Mouse (Mus musculus): ENCODE measurements at regions not wholly inside any gene's neighbourhood (a gene's known extent, or its start where the extent isn't known, plus 50 kb on each side); places are given as distances from the start of the nearest gene placed in this dataset.

GRCm38 (mm10) chr16:29946966-29947365 lies 117.2 kb upstream of the Hes1 start:
- TF ChIP-seq CTCF (IDR thresholded peaks at IDR 0.05; ENCODE audit: extremely low read depth, insufficient read depth, low read length) (no peak), POLR2A (IDR thresholded peaks at IDR 0.05; ENCODE audit: extremely low read depth, insufficient read depth, low read length) (no peak)

Measured in cortical plate, adult 2 months (tissue).